ENCODE assay signal across 8 mouse cellular contexts in the genomic region with DNA sequence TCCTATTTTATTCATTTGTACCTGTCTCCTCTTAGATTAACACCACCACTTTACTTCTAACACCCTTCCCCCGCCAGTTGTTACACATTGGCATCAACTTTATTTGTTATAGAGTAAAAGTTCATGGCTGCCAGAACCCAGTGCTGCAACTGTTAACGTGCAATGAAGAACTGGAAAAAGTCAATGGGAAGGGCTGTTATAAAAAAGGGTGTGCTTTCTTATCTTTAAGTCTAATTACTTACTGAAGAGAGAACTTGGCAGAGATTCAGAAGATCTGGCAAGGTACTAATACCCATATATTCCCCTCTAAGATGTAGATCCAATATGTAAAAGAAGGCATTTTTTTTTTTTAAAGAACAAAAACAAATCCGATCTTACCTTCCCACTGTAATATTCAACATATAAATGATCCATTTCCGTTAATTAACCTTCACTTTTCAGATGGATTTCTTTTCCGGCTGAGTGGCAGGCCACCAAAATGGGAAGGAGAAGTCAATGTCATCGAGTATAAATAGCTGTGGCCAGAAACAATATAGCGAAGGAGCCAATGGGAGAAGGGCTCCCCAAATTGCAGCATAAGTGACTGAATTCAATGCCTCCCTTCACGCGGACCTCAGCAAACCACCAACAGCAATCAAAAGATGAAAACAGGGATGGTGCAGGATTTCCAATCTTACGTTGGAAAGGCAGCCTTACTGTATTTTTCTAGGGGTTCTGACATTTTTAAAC. TPM values are rescaled to one million over a fixed set of nuclear protein-coding genes. Genes with fewer than 3 reads are reported as not detected.
DNase-seq lines count a peak whose midpoint lies in the region; ATAC-seq and TF ChIP-seq lines count a peak whose summit lies in the region.

No protein-coding gene starts in this region.

- peak overlapping the region; percentile 93 for H3K4me2 ChIP-seq in heart, embryonic 13.5 days
- peak overlapping the region; percentile 93; the same call in 1 of the 2 replicates for H3K4me2 ChIP-seq in intestine, embryonic 14.5 days (ENCODE audit: low read length)
- peak overlapping the region; percentile 85 for H3K4me2 ChIP-seq in midbrain, embryonic 15.5 days
- no peak overlapping the region for H3K4me2 ChIP-seq in kidney, embryonic 16.5 days (replicated peaks; ENCODE audit: low read depth, low read length)

- H3K36me3 ChIP-seq in heart, embryonic 13.5 days, result peaks cover 12% of the 10 kb centered on the region
- H3K36me3 ChIP-seq in intestine, embryonic 14.5 days (ENCODE audit: control insufficient read depth, insufficient read depth, low read length), result no peaks in the 10 kb centered on the region
- no peaks in the 10 kb centered on the region for H3K36me3 ChIP-seq in midbrain, embryonic 15.5 days (replicated peaks)
- H3K36me3 ChIP-seq in kidney, embryonic 16.5 days (ENCODE audit: insufficient read depth, low read length), result no peaks in the 10 kb centered on the region

- 59% methylated on average over 10 of the region's 10 CpGs for WGBS in heart, embryonic 13.5 days
- 70% methylated on average over 10 of the region's 10 CpGs for WGBS in intestine, embryonic 14.5 days
- 76% methylated on average over 10 of the region's 10 CpGs for WGBS in midbrain, embryonic 15.5 days
- 81% methylated on average over 10 of the region's 10 CpGs for WGBS in kidney, embryonic 16.5 days

- peaks cover 47% of the 10 kb centered on the region for H3K4me1 ChIP-seq in heart, embryonic 13.5 days
- peaks cover 5% of the 10 kb centered on the region for H3K4me1 ChIP-seq in cortical plate, adult 2 months (ENCODE audit: control insufficient read depth, insufficient read depth, low read length)
- H3K4me1 ChIP-seq in intestine, embryonic 14.5 days (replicated peaks; ENCODE audit: control insufficient read depth, insufficient read depth, low read length), result peaks cover 15% of the 10 kb centered on the region; the same call in 1 of the 2 replicates
- H3K4me1 ChIP-seq in midbrain, embryonic 15.5 days, result peaks cover 26% of the 10 kb centered on the region
- H3K4me1 ChIP-seq in kidney, embryonic 16.5 days (ENCODE audit: insufficient read depth, low read length), result peaks cover 19% of the 10 kb centered on the region

- ATAC-seq in heart, embryonic 13.5 days (ENCODE audit: extremely low read depth, insufficient number of reproducible peaks, low FRiP score, low TSS enrichment), result no peak
- no peak for ATAC-seq in intestine, embryonic 14.5 days (replicated peaks; ENCODE audit: low FRiP score, low TSS enrichment, low read depth)
- no peak for ATAC-seq in midbrain, embryonic 15.5 days (replicated peaks)
- ATAC-seq in kidney, embryonic 16.5 days (ENCODE audit: low FRiP score, low TSS enrichment), result no peak

- no peaks in the 10 kb centered on the region for H3K9me3 ChIP-seq in heart, embryonic 13.5 days
- H3K9me3 ChIP-seq in intestine, embryonic 14.5 days (ENCODE audit: control insufficient read depth, low read length), result no peaks in the 10 kb centered on the region
- no peaks in the 10 kb centered on the region for H3K9me3 ChIP-seq in midbrain, embryonic 15.5 days
- no peaks in the 10 kb centered on the region for H3K9me3 ChIP-seq in kidney, embryonic 16.5 days (ENCODE audit: low read length)

- H3K27ac ChIP-seq in heart, embryonic 13.5 days (replicated peaks), result 0 out of 2 replicates have a peak overlapping the region, but pooled peaks have one; percentile 36
- H3K27ac ChIP-seq in cortical plate, adult 2 months (ENCODE audit: insufficient read depth, low read length), result no peak overlapping the region
- no peak overlapping the region for H3K27ac ChIP-seq in intestine, embryonic 14.5 days (ENCODE audit: low read depth)
- H3K27ac ChIP-seq in midbrain, embryonic 15.5 days, result no peak overlapping the region
- H3K27ac ChIP-seq in kidney, embryonic 16.5 days (ENCODE audit: low read length), result no peak overlapping the region

- H3K9ac ChIP-seq in heart, embryonic 13.5 days, result peak overlapping the region; percentile 92
- H3K9ac ChIP-seq in intestine, embryonic 14.5 days (ENCODE audit: low read length), result no peak overlapping the region; the same call in 1 of the 2 replicates
- H3K9ac ChIP-seq in midbrain, embryonic 15.5 days, result peak overlapping the region; percentile 9; the same call in 1 of the 2 replicates
- no peak overlapping the region for H3K9ac ChIP-seq in kidney, embryonic 16.5 days (replicated peaks; ENCODE audit: low read length)

- TF ChIP-seq CTCF in cortical plate, adult 2 months (IDR thresholded peaks at IDR 0.05; ENCODE audit: extremely low read depth, insufficient read depth, low read length), result no peak

- peak overlapping the region; percentile 88 for H3K4me3 ChIP-seq in heart, embryonic 13.5 days
- peak overlapping the region; percentile 80; the same call in 1 of the 2 replicates for H3K4me3 ChIP-seq in cortical plate, adult 2 months (ENCODE audit: insufficient read depth, low read length)
- H3K4me3 ChIP-seq in intestine, embryonic 14.5 days (ENCODE audit: low read depth, low read length), result 0 out of 2 replicates have a peak overlapping the region, but pooled peaks have one; percentile 82
- H3K4me3 ChIP-seq in midbrain, embryonic 15.5 days, result peak overlapping the region; percentile 82
- no peak overlapping the region for H3K4me3 ChIP-seq in kidney, embryonic 16.5 days (ENCODE audit: low read length)

- no peak for DNase-seq in heart, adult 9 months (ENCODE audit: low spot score in 2 of 2)
- no peak for DNase-seq in intestine, embryonic 14.5 days (ENCODE audit: low spot score)
- DNase-seq in urinary bladder, postnatal 36 days (ENCODE audit: low spot score in 2 of 2), result no peak
- DNase-seq in lung, postnatal 4 days, result no peak

- no peak for TF ChIP-seq POLR2A in cortical plate, adult 2 months (IDR thresholded peaks at IDR 0.05; ENCODE audit: extremely low read depth, insufficient read depth, low read length)

- H3K27me3 ChIP-seq in heart, embryonic 13.5 days (replicated peaks), result no peaks in the 10 kb centered on the region
- H3K27me3 ChIP-seq in intestine, embryonic 14.5 days (replicated peaks; ENCODE audit: control insufficient read depth, insufficient read depth, low read length), result no peaks in the 10 kb centered on the region
- no peaks in the 10 kb centered on the region for H3K27me3 ChIP-seq in midbrain, embryonic 15.5 days (replicated peaks)
- H3K27me3 ChIP-seq in kidney, embryonic 16.5 days (ENCODE audit: insufficient read depth, low read length), result no peaks in the 10 kb centered on the region

RNA-seq across cellular contexts. Expression of a gene that starts 1.8 kb away (rescaled TPM):
- 13.7 and 14.9 TPM in 2 replicates for polyA plus RNA-seq in heart, embryonic 13.5 days (2015; fragmentation: Nextera tagmentation; extraction: Ambion mirVana)
- 28.2 and 29.8 TPM in 2 replicates for polyA plus RNA-seq in cortical plate, adult 2 months (2012; rRNA removed)
- 17.3 and 17.7 TPM in 2 replicates for polyA plus RNA-seq in intestine, embryonic 14.5 days (2014; fragmentation: Nextera tagmentation; extraction: Ambion mirVana)
- polyA plus RNA-seq in midbrain, embryonic 15.5 days (2015; fragmentation: Nextera tagmentation; extraction: Ambion mirVana), result 24.6 and 26.5 TPM in 2 replicates
- 17.4 and 18.6 TPM in 2 replicates for polyA plus RNA-seq in kidney, embryonic 16.5 days (2015; fragmentation: Nextera tagmentation; extraction: Ambion mirVana)

RNA-seq across cellular contexts. Expression of a gene that starts 33.3 kb away (rescaled TPM):
- polyA plus RNA-seq in heart, embryonic 13.5 days (2015; fragmentation: Nextera tagmentation; extraction: Ambion mirVana), result 74.8 and 77.3 TPM in 2 replicates
- 45.8 and 46.2 TPM in 2 replicates for polyA plus RNA-seq in cortical plate, adult 2 months (2012; rRNA removed)
- 157 and 166 TPM in 2 replicates for polyA plus RNA-seq in intestine, embryonic 14.5 days (2014; fragmentation: Nextera tagmentation; extraction: Ambion mirVana)
- 98.1 and 104 TPM in 2 replicates for polyA plus RNA-seq in midbrain, embryonic 15.5 days (2015; fragmentation: Nextera tagmentation; extraction: Ambion mirVana)
- polyA plus RNA-seq in kidney, embryonic 16.5 days (2015; fragmentation: Nextera tagmentation; extraction: Ambion mirVana), result 163 and 172 TPM in 2 replicates

Comparison
In these comparisons a context has a peak if more than half of its experiments do, and no peak if none do; other contexts are left out.
1. H3K9ac ChIP-seq: peak in heart, embryonic 13.5 days (single experiment) and midbrain, embryonic 15.5 days (single experiment); none in intestine, embryonic 14.5 days (single experiment) and kidney, embryonic 16.5 days (single experiment).